Mouse (Mus musculus): Measurements from ENCODE around the gene Il21r.

DNA sequence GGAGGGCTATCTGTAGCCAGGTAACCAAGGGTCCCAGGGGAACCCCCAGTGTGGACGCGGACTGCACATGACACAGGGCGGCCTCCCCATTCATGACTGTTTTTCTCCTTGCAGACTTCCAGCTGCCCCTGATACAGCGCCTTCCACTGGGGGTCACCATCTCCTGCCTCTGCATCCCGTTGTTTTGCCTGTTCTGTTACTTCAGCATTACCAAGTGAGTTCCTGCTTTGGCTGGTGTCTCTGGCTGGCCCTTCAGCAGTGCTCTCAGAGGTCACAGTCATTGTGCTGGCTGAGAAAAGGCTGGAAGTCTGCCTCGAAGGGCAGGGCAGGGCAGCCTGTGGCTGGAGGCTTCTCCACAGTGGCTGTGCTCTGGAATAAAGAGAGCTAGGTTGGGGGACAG lies 30.5 kb upstream of the Il21r start:
- no peak for TF ChIP-seq MAX (IDR thresholded peaks at IDR 0.05; ENCODE audit: low read depth)
- TF ChIP-seq USF1 (IDR thresholded peaks at IDR 0.05; ENCODE audit: low read depth) = no peak
- TF ChIP-seq POLR2A (IDR thresholded peaks at IDR 0.05; ENCODE audit: insufficient read length, low read depth) = no peak
- TF ChIP-seq MYOG (IDR thresholded peaks at IDR 0.05; ENCODE audit: control insufficient read depth in 1 of 3, insufficient read depth in 1 of 3, insufficient read length in 2 of 3, low read depth in 2 of 3) = no peak
- TF ChIP-seq MYOD1 (IDR thresholded peaks at IDR 0.05; ENCODE audit: control insufficient read depth in 1 of 3, insufficient read length in 2 of 3, low read depth in 2 of 3) = no peak
